Mouse (Mus musculus) C2C12 (cell line): ENCODE data around the gene 2310007B03Rik. TPM values are rescaled to one million over a fixed set of nuclear protein-coding genes. Genes with fewer than 3 reads are reported as not detected.

Source experiments
- H3K27me3 ChIP-seq: one replicate; pipeline ENCODE4 v1.6.1; 2011; ENCODE audit not compliant: control insufficient read depth, insufficient read depth, insufficient read length
- H3K36me3 ChIP-seq: one replicate; pipeline ENCODE4 v1.6.1; 2011; ENCODE audit not compliant: control insufficient read depth, insufficient read depth
- H3K4me3 ChIP-seq: one replicate; pipeline ENCODE4 v1.5.1; 2011; ENCODE audit warnings: mild to moderate bottlenecking, control low read depth; ENCODE audit not compliant: poor library complexity, insufficient read depth, severe bottlenecking
- H3K79me2 ChIP-seq: one replicate; pipeline ENCODE4 v1.6.1; 2011; ENCODE audit not compliant: control insufficient read depth, insufficient read depth
- H3K79me3 ChIP-seq: one replicate; pipeline ENCODE4 v1.6.1; 2011; ENCODE audit warnings: low read depth, control low read depth
- H3ac ChIP-seq: one replicate; pipeline ENCODE3; 2011; ENCODE audit warnings: low read depth; ENCODE audit not compliant: control insufficient read depth, insufficient read length
- CEBPB ChIP-seq: IDR thresholded peaks from one replicate; pipeline ENCODE4 v1.6.1; 2011; ENCODE audit warnings: low read depth, mild to moderate bottlenecking, control low read depth, moderate library complexity
- CTCF ChIP-seq: IDR thresholded peaks from one replicate; pipeline ENCODE4 v1.5.1; 2011; ENCODE audit not compliant: control insufficient read depth, insufficient read depth, insufficient read length
- FOSL1 ChIP-seq: IDR thresholded peaks from one replicate; pipeline ENCODE4 v1.8.0; 2011; ENCODE audit warnings: mild to moderate bottlenecking, low read length; ENCODE audit not compliant: poor library complexity, insufficient read depth, severe bottlenecking
- MAX ChIP-seq: IDR thresholded peaks from one replicate; pipeline ENCODE4 v1.6.1; 2011; ENCODE audit warnings: mild to moderate bottlenecking, control low read depth
- MYOD1 ChIP-seq: IDR thresholded peaks from one replicate; pipeline ENCODE4 v1.6.1; 2011; ENCODE audit warnings: low read depth; ENCODE audit not compliant: control insufficient read depth, insufficient read length
- MYOG ChIP-seq: IDR thresholded peaks from one replicate; pipeline ENCODE4 v1.6.1; 2011; ENCODE audit not compliant: control insufficient read depth, insufficient read length; ENCODE audit errors: extremely low read depth
- USF1 ChIP-seq: IDR thresholded peaks from one replicate; pipeline ENCODE4 v1.6.1; 2011; ENCODE audit warnings: low read depth, mild to moderate bottlenecking, control low read depth, moderate library complexity
- polyA plus RNA-seq: library from polyadenylated mRNA; unstranded; fragments of >200 nt; fragmentation: generic; extraction: Trizol; gene quantifications from one replicate; pipeline ENCODE4 v1.2.1, GENCODE M21; 2012; ENCODE audit warnings: missing spikeins

2310007B03Rik gene
- polyA plus RNA-seq, 1 experiment, result 0.09 TPM

DNA sequence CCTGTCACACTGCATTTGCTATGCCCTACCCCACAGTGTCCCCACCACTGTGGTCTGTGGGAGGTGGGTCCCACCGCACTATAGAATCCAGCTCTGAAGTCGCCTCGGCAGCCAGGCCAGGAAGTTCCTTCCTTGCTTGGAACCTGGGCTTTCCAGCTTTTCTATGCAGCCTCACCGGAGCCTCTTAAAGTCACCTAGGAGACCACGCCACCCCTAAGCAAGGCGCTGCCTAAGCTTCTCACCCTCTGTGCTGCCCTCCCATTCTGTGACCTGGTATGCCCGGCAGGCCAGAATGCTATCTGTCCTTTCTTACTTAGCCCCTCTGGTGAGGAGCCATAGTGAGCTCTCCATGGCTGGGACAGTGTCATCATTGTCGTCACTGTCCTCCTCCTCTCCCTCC, 602 bp upstream of the 2310007B03Rik start:
- Histone ChIP-seq H3K79me3 (no peaks in the 10 kb centered on the region), H3ac (no peak overlapping the region), H3K79me2 (no peaks in the 10 kb centered on the region), H3K27me3 (no peaks in the 10 kb centered on the region), H3K36me3 (no peaks in the 10 kb centered on the region), H3K4me3 (no peak overlapping the region)
- no peak for TF ChIP-seq MYOG
- TF ChIP-seq MAX, result no peak
- TF ChIP-seq FOSL1, result no peak

- Histone ChIP-seq H3K36me3 (no peaks in the 10 kb centered on the region), H3K79me3 (no peaks in the 10 kb centered on the region), H3K79me2 (no peaks in the 10 kb centered on the region), H3ac (no peak overlapping the region), H3K27me3 (no peaks in the 10 kb centered on the region), H3K4me3 (no peak overlapping the region)
- TF ChIP-seq MAX (no peak), CEBPB (no peak), USF1 (no peak), FOSL1 (no peak), MYOG (no peak), CTCF (no peak), MYOD1 (no peak)
Observed at GRCm38 (mm10) chr1:93159566-93160500, 915 bp downstream of the 2310007B03Rik start.

DNA sequence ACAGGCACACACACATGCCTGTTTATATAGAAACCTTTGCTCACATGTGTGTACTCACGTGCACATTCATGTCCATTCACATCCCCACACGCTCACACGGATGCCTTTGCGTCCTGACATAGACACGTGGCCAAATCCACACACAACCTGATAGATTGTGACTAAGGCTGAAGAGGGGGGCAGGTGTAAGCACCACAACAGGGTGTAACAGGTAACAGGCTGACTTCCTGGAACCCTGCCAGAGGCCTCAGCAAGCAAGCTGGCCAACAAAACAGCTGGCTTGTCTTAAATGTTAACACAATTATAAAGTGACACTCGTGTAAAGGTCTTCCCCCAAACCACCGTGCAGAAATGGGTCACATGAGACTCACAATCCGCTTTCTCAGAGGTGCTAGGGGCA, 1.8 kb downstream of the 2310007B03Rik start:
- H3K79me2 ChIP-seq, result no peaks in the 10 kb centered on the region
- H3K27me3 ChIP-seq, result no peaks in the 10 kb centered on the region
- TF ChIP-seq USF1 (no peak), FOSL1 (no peak), MAX (no peak), CTCF (no peak), CEBPB (no peak), MYOG (no peak), MYOD1 (no peak)
- no peaks in the 10 kb centered on the region for H3K79me3 ChIP-seq
- H3K36me3 ChIP-seq, result no peaks in the 10 kb centered on the region
- no peak overlapping the region for H3K4me3 ChIP-seq
- H3ac ChIP-seq, result no peak overlapping the region

DNA sequence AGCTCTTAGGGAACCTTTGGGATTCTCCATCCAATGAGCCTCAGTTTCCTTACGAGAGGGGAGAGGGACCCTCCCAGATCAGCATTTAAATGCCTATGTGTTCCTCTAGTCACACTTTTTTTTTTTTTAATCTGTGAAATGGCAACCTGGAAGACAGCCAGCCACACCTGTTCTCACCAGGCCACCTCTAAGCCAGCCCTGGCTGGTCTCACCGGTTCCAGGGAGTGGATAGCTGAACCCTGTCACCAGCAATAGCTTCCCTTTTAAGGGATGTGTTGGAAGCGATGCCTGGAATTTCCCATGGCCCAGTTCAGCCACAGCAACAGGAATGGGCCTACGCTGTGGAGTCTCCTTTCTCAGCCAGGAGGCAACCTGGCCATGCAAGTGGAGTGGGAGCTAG, 3.2 kb downstream of the 2310007B03Rik start:
- no peaks in the 10 kb centered on the region for H3K79me2 ChIP-seq
- no peaks in the 10 kb centered on the region for H3K27me3 ChIP-seq
- TF ChIP-seq USF1 (no peak), FOSL1 (no peak), MAX (no peak), MYOG (no peak), CEBPB (no peak), MYOD1 (no peak), CTCF (no peak)
- no peaks in the 10 kb centered on the region for H3K36me3 ChIP-seq
- H3K4me3 ChIP-seq, result no peak overlapping the region
- no peaks in the 10 kb centered on the region for H3K79me3 ChIP-seq
- no peak overlapping the region for H3ac ChIP-seq

DNA sequence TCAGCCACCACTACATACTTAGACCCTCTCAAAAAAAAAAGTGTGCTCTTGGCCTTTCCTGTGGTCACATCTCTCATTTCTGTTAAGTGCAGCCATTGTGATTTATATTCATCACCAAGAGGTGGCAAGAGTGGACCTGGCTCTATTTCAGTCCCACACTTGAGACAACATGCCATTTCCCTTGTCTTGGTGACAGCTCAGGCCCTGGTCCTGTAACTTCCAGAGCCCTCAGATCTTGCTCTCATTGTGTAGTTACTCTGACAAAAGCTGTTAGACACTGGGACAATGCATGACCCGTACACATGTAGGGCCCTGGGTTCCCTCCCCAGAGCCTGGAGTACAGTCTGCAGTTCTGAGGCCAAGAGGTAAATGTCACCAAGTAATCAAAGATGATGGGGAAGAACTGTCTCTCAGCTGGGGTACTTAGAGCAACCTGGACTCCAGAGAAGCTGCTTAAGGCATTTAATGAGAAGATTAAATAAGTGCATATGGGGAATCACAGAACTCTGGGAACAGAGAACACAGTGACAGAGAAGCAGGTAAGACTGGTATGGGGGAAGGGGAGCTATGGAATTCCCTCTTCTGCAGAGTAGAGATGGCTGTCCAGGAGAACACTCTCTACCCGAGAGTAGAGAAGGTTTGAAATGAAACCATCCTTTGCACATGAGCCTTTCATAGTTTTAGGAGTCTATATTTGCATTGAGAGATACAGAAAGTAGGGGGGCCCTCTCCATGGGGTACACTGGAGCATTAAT, 9.7 kb downstream of the 2310007B03Rik start:
- Histone ChIP-seq H3K36me3 (no peaks in the 10 kb centered on the region), H3ac (no peak overlapping the region), H3K27me3 (peaks cover 11% of the 10 kb centered on the region), H3K79me3 (no peaks in the 10 kb centered on the region), H3K4me3 (no peak overlapping the region), H3K79me2 (no peaks in the 10 kb centered on the region)
- TF ChIP-seq CTCF (no peak), MAX (no peak), USF1 (no peak), MYOG (no peak), FOSL1 (no peak), CEBPB (no peak), MYOD1 (no peak)

GRCm38 (mm10) chr1:93144176-93144575, 16.6 kb downstream of the 2310007B03Rik start:
- Histone ChIP-seq H3ac (no peak overlapping the region), H3K27me3 (peaks cover 8% of the 10 kb centered on the region), H3K79me3 (no peaks in the 10 kb centered on the region), H3K4me3 (no peak overlapping the region), H3K36me3 (no peaks in the 10 kb centered on the region), H3K79me2 (no peaks in the 10 kb centered on the region)
- TF ChIP-seq USF1 (no peak), CTCF (no peak), MYOD1 (no peak), FOSL1 (no peak), MAX (no peak), MYOG (no peak), CEBPB (no peak)
